Mouse (Mus musculus) testis, adult 2 months (tissue): ENCODE measurements at regions not wholly inside any gene's neighbourhood (a gene's known extent, or its start where the extent isn't known, plus 50 kb on each side); places are given as distances from the start of the nearest gene placed in this dataset.

Experiments used
- H3K27ac ChIP-seq: fragments of 200-500 bp; 2 replicates; pipeline ENCODE4 v1.5.1; 2012; ENCODE audit warnings: low read depth, low read length; ENCODE audit not compliant: control insufficient read depth, insufficient read depth
- H3K27me3 ChIP-seq: fragments of 200-500 bp; 2 replicates; pipeline ENCODE4 v1.6.1; 2012; ENCODE audit warnings: mild to moderate bottlenecking, low read length, moderate library complexity; ENCODE audit not compliant: control insufficient read depth, insufficient read depth
- H3K36me3 ChIP-seq: fragments of 200-500 bp; 2 replicates; pipeline ENCODE4 v1.6.1; 2012; ENCODE audit warnings: mild to moderate bottlenecking, low read length; ENCODE audit not compliant: control insufficient read depth, insufficient read depth
- H3K4me1 ChIP-seq: fragments of 200-500 bp; 2 replicates; pipeline ENCODE4 v1.6.1; 2012; ENCODE audit warnings: low read length; ENCODE audit not compliant: control insufficient read depth, insufficient read depth
- H3K4me3 ChIP-seq: fragments of 200-500 bp; 2 replicates; pipeline ENCODE4 v1.5.1; 2012; ENCODE audit warnings: low read depth, mild to moderate bottlenecking, low read length, moderate library complexity, mixed read lengths; ENCODE audit not compliant: control insufficient read depth
- CTCF ChIP-seq: fragments of 200-500 bp; IDR thresholded peaks from 2 replicates; pipeline ENCODE4 v1.5.1; 2012; ENCODE audit warnings: low read depth, mild to moderate bottlenecking, inconsistent platforms, low read length, moderate library complexity; ENCODE audit not compliant: control insufficient read depth, insufficient read depth, insufficient replicate concordance
- POLR2A ChIP-seq: fragments of 200-500 bp; IDR thresholded peaks from 2 replicates; pipeline ENCODE4 v1.6.1; 2012; ENCODE audit warnings: low read depth, mild to moderate bottlenecking, inconsistent platforms, low read length, moderate library complexity; ENCODE audit not compliant: control insufficient read depth

DNA sequence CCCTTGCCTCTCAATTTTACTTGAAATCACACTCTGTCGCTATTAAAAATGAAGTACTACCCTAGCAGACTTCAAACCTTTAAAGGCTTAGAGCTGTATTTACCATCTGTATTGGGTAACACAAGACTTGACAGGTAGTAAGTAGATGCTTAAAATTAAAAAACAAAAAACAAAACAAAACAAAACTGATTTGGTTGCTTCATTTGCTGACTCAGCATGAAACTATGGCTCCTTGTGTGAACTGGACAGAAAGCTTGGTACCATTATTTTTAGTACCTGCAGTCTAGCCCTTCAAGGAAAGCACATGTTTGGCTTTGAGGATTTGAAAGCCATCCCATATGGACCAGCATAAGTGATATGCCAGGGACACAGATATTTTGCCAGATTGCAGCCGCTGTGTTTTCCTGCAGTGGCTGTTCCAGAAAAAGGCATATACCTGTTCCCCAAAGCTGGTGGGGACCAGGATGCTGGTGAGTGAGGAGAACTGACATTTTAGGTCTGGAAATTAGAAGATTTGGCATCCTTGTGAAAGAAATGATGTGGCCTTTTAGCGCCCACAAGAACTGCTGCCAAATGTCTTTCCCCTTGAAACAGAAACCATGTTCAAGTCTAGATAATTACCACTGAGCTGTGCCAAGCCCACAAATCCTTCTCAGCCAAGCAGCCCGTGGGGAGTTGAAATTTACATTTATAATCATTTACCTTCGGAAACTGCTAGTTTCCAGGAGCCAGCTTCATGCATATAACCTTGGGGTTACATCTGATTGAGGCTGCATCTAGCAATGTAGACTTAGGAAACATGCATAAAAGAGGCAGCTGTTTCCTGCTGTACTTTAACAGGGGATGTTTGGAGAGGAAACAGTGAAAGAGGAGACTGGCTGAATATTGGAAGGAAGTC, 851.7 kb downstream of the Poteg start:
- Histone ChIP-seq H3K27me3 (no peaks in the 10 kb centered on the region), H3K36me3 (no peaks in the 10 kb centered on the region), H3K27ac (no peak overlapping the region), H3K4me1 (no peaks in the 10 kb centered on the region), H3K4me3 (no peak overlapping the region)
- no peak for TF ChIP-seq CTCF
- TF ChIP-seq POLR2A, result no peak

DNA sequence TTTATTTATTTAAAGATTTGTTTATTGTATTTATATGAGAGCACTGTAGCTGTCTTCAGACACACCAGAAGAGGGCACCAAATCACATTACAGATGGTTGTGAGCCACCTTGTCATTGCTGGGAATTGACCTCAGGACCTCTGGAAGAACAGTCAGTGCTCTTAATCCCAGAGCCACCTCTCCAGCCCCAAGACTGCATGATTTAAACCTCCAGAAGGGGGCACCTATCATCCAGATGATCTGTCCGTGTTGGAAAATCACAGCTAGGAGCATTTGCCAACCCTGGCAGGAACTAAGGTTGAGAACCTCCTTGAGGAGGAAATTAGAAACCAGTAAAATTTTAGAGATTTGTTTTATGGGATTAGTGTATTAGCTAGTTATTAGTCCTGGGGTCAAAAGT, 869.6 kb downstream of the Poteg start:
- H3K4me1 ChIP-seq, result no peaks in the 10 kb centered on the region
- no peak overlapping the region for H3K27ac ChIP-seq
- no peak overlapping the region for H3K4me3 ChIP-seq
- H3K36me3 ChIP-seq, result no peaks in the 10 kb centered on the region
- H3K27me3 ChIP-seq, result no peaks in the 10 kb centered on the region
- TF ChIP-seq POLR2A, result no peak
- TF ChIP-seq CTCF, result no peak

DNA sequence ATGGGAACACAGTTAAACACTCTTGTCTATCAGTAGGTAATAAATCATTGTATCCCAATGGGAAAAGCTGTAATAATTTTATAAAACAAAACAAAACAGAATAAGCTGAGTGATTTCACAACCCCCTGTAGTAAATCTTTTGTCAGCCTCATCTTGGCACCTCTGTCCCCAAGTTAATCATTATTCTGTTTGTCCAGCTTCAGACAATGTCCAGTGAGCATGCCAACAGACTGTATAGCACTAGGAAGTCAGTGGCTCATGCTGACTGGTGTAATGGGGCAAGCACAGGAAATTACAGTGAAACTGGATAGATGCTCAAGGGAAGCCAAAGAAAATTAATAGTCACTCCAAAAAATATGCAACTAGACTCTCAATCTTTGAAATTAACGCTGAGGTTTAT, 885.9 kb downstream of the Poteg start:
- Histone ChIP-seq H3K27me3 (no peaks in the 10 kb centered on the region), H3K4me3 (no peak overlapping the region), H3K4me1 (no peaks in the 10 kb centered on the region), H3K36me3 (no peaks in the 10 kb centered on the region), H3K27ac (no peak overlapping the region)
- no peak for TF ChIP-seq POLR2A
- TF ChIP-seq CTCF, result no peak

DNA sequence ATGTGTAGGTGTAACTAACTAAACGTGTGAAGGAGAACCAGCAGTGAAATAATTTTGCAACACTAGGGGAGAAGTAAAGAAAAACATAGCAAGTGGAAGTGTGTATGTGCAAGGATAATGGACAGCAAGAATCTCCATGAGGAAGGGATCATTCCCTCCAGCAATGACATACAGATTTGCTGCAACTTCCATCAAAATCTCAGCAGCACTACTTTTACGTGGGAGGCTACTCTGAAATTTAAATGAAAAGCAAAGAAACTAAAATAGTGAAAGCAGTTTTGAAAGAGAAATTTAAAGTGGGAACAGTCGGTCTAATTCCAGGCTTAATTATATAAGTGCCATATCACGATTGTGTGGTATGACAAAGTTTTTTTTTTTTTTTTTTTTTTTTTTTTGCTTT, 890.0 kb downstream of the Poteg start:
- no peaks in the 10 kb centered on the region for H3K4me1 ChIP-seq
- no peaks in the 10 kb centered on the region for H3K36me3 ChIP-seq
- H3K27ac ChIP-seq, result no peak overlapping the region
- no peaks in the 10 kb centered on the region for H3K27me3 ChIP-seq
- TF ChIP-seq POLR2A (no peak), CTCF (no peak)
- H3K4me3 ChIP-seq, result no peak overlapping the region

DNA sequence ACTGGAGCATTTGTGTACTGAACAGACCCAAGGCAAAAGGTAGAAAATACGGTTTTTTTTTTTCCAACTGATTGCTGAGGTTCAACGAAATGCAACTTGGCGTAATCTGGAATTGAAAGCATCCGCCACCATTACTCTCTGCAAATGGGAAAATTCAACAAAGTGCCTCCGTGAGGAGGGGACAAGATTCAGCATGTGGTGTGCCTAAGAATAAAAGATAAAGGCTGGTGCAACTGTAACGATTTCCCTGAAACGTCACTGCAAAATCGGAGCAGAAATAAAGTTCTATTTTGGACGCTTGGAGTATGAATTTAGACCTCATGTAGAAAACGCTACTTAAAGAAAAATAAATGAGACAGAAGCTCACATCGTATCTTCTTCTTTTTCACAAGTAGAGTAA, 893.8 kb downstream of the Poteg start:
- H3K36me3 ChIP-seq, result no peaks in the 10 kb centered on the region
- H3K27me3 ChIP-seq, result no peaks in the 10 kb centered on the region
- no peaks in the 10 kb centered on the region for H3K4me1 ChIP-seq
- H3K4me3 ChIP-seq, result no peak overlapping the region
- H3K27ac ChIP-seq, result no peak overlapping the region
- TF ChIP-seq POLR2A, result no peak
- no peak for TF ChIP-seq CTCF

DNA sequence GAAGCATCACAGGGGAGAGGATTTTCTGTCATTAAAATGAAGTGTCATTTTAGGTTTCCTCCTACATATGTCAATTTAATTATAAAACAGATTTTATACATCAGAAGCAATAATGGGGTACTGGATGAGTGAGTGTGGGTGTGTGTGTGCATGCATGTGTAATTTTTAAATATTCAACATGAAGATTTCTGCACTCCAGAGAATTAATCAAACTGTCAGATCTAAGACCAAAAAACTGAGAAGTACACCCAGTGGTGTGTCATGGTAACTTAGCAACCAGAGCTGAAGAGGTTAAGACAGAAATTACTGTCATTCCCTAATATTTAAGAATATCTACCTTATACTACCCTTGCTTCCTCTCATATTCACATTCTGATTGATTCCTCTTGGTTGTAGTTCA, 919.0 kb downstream of the Poteg start:
- Histone ChIP-seq H3K4me3 (no peak overlapping the region), H3K36me3 (no peaks in the 10 kb centered on the region), H3K4me1 (no peaks in the 10 kb centered on the region; the same call in 1 of the 2 replicates), H3K27me3 (no peaks in the 10 kb centered on the region), H3K27ac (no peak overlapping the region)
- TF ChIP-seq POLR2A (no peak), CTCF (no peak)

DNA sequence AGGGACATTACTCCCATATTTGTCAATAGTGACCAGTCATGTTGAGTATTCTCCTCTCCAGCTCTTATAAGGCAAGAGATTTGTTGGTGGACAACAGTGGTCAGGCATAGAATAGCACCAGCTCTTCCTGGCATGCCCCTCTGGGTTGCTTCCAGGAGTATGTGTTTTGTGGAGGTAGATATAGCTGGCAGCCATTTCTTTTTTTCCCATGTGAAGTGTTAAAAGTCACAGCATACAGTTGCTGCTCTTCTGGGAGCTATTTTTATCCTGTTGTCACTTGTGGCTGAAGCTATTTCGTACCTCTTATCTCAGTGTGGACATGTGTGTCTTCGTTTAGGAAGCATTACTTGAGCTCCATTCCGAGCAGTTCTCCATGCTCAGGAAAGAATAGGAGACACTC, 919.9 kb downstream of the Poteg start:
- Histone ChIP-seq H3K27me3 (no peaks in the 10 kb centered on the region), H3K36me3 (no peaks in the 10 kb centered on the region), H3K27ac (no peak overlapping the region), H3K4me3 (no peak overlapping the region), H3K4me1 (no peaks in the 10 kb centered on the region; the same call in 1 of the 2 replicates)
- no peak for TF ChIP-seq CTCF
- TF ChIP-seq POLR2A, result no peak
